Mouse (Mus musculus): ENCODE results near the gene Idi2. TPM values are rescaled to one million over a fixed set of nuclear protein-coding genes. Genes with fewer than 3 reads are reported as not detected.

Idi2 gene
- polyA plus RNA-seq, 1 experiment from 2014 or later = 0.16 TPM

Small RNA genes lying within 50 kb of the gene (microRNA-seq; reads per million reads assigned to microRNA genes)
- not detected for gene Gm22750

Other genes with a start within 250 kb of the Idi2 start
- 27.8 and 28.7 TPM in 2 replicates for gene Wdr37, start 81.0 kb upstream of the Idi2 start, polyA plus RNA-seq (2014; fragmentation: Nextera tagmentation; extraction: Ambion mirVana)
- 97.5 and 105 TPM in 2 replicates for gene Idi1, start 67.4 kb upstream of the Idi2 start, polyA plus RNA-seq (2014; fragmentation: Nextera tagmentation; extraction: Ambion mirVana)
- not detected in 2 replicates for gene Gm9745, start 4.6 kb upstream of the Idi2 start, polyA plus RNA-seq (2014; fragmentation: Nextera tagmentation; extraction: Ambion mirVana)
- gene Gtpbp4, start 43.2 kb downstream of the Idi2 start, polyA plus RNA-seq (2014; fragmentation: Nextera tagmentation; extraction: Ambion mirVana) = 104 and 110 TPM in 2 replicates
- gene Larp4b, start 141.0 kb downstream of the Idi2 start, polyA plus RNA-seq (2014; fragmentation: Nextera tagmentation; extraction: Ambion mirVana) = 34.7 and 38.9 TPM in 2 replicates

All from limb, embryonic 11.5 days (tissue).